Mouse (Mus musculus): ENCODE results near the gene Camkv. TPM values are rescaled to one million over a fixed set of nuclear protein-coding genes. Genes with fewer than 3 reads are reported as not detected.
A peak's percentile ranks its signal among the peaks of the same experiment; 100 is the strongest.

The Camkv gene
- polyA plus RNA-seq, 1 experiment from 2014 or later: 0.07 TPM

DNA sequence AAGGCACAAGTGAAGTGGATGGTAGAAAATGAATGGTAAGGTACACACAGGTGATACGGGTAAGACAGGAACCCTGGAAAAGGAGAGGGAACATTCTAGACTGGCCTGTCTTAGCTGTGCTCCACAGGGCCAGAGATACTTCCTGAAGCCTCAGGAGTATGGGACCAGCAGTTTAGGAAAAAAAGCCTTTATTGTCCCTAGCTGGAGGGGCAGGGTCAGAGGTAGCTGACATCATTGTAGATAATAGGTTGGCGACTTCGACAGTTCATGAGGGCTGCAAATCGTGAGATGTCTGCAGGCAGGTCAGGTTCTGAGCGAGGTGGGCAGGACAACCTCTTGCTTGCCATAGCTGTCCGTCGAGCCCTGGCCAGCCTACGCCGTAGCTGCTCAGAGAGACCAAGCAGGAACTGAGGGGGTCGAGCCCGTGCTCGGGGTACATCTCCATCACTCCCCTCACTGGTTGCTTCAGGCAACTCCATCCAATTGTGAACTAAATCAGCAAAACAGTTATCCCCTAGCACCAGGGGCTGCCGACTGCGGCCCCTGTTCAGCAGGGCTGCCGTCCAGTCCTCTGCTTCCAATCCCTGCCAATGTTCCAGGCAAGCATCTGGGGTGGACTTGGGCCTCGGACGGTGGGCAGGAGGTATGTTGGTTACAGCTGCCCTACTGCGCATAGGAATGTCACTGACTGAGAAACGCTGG, 48.7 kb downstream of the Camkv start:
- Histone ChIP-seq H3K9me3 (ENCODE audit: control insufficient read depth, low read length) (no peaks in the 10 kb centered on the region), H3K4me3 (ENCODE audit: control insufficient read depth in 1 of 2, insufficient read depth in 1 of 2, low read depth in 1 of 2, low read length in 2 of 2) (peak overlapping the region; percentile 60 to 84), H3K9ac (ENCODE audit: low read length) (peak overlapping the region; percentile 89), H3K36me3 (ENCODE audit: control insufficient read depth, insufficient read depth, low read length) (peaks cover 23% of the 10 kb centered on the region), H3K27ac (replicated peaks in 1 of 2; ENCODE audit: control insufficient read depth in 1 of 2, insufficient read depth in 1 of 2, low read depth in 2 of 2, low read length in 2 of 2) (peak overlapping the region; percentile 99 to 100), H3K4me1 (ENCODE audit: control insufficient read depth in 2 of 2, insufficient read depth in 2 of 2, low read length in 2 of 2) (peaks cover 44 to 49% of the 10 kb centered on the region in 2 experiments), H3K27me3 (ENCODE audit: control insufficient read depth, insufficient read depth, low read length) (no peaks in the 10 kb centered on the region), H3K4me2 (ENCODE audit: low read length) (peak overlapping the region; percentile 85)
- 48% methylated on average over 19 of the region's 19 CpGs for WGBS
- no peak for ATAC-seq (ENCODE audit: insufficient number of reproducible peaks, insufficient read depth, low FRiP score, low read depth)

DNA sequence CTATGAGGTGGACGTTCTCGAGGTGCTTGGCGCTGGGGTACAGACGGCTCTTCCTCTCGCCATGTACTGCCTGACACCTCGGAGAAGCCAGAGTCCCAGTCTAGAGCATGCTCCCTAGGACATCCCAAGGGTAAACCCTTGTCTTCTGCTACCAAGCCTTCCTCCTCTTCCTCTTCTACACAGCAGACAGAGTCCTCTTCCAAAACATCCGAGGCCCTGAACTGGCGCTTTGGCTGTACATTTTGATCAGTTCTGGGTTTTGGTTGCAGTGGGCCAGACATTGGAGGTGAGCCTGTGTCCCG, 49.2 kb downstream of the Camkv start:
- Histone ChIP-seq H3K4me1 (ENCODE audit: control insufficient read depth in 2 of 2, insufficient read depth in 2 of 2, low read length in 2 of 2) (peaks cover 44 to 49% of the 10 kb centered on the region in 2 experiments), H3K36me3 (ENCODE audit: control insufficient read depth, insufficient read depth, low read length) (peaks cover 18% of the 10 kb centered on the region), H3K4me2 (ENCODE audit: low read length) (peak overlapping the region; percentile 85), H3K4me3 (ENCODE audit: control insufficient read depth in 1 of 2, insufficient read depth in 1 of 2, low read depth in 1 of 2, low read length in 2 of 2) (peak overlapping the region; percentile 60 to 84), H3K9me3 (ENCODE audit: control insufficient read depth, low read length) (no peaks in the 10 kb centered on the region), H3K27ac (replicated peaks in 1 of 2; ENCODE audit: control insufficient read depth in 1 of 2, insufficient read depth in 1 of 2, low read depth in 2 of 2, low read length in 2 of 2) (peak overlapping the region; percentile 99 to 100), H3K9ac (ENCODE audit: low read length) (peak overlapping the region; percentile 89), H3K27me3 (ENCODE audit: control insufficient read depth, insufficient read depth, low read length) (no peaks in the 10 kb centered on the region)
- 40% methylated on average over 9 of the region's 9 CpGs for WGBS
- ATAC-seq (ENCODE audit: insufficient number of reproducible peaks, insufficient read depth, low FRiP score, low read depth): no peak

DNA sequence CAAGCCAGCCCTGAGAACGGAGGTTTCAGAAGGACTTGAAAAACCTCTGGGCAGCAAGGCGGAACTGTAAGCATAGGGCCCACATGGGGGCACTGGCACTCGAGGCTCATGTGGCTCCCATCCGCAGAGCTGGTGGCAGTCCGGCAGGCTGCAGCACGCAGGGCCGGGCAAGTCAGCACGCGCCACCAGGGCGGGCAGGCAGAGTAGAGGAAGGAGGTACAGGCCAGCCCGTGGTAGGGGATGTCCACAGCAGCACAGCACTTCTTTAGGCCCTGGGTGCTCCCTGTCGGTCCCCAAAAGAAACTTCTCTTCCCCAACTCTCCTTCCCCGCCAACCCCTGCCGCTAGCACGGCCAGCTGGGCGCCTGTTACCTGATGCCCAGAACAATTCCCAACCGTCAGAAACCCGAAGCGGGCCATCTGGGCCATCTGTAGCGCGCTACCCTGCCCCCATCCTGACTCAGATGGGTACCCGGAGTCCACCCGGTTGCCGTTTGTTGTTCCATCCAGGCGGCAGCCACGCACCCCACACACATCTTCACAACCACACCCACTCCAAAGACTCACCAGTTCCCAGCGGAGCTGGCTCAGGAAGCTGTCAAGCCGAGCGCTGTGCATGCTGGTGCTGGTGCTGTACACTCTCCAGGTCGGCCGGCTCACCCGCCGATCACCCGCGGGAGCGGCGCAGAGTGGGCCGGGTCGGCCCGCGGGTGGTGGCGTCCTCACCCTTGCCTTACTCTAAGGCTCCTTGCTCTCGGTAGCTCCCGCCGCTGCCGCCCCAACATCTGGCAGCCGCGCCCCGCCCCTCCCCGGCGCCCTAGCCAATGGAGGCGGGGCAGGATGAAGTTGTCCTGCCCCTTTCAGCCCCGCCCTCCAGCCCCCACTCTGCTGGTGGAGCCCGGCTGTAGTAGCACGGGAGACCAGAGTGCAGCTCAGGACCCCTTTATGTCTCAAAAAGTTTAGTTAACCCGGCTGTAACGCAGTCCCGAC, 50.0 kb downstream of the Camkv start, which contains the start of gene Inka1:
TSS of gene Inka1 (minus strand) at position 749 of the 989 bp plus-strand sequence.
- H3K27me3 ChIP-seq (ENCODE audit: control insufficient read depth, insufficient read depth, low read length): no peaks in the 10 kb centered on the region
- H3K36me3 ChIP-seq (ENCODE audit: control insufficient read depth, insufficient read depth, low read length): peaks cover 11% of the 10 kb centered on the region
- H3K4me1 ChIP-seq (ENCODE audit: control insufficient read depth in 2 of 2, insufficient read depth in 2 of 2, low read length in 2 of 2): peaks cover 44 to 47% of the 10 kb centered on the region in 2 experiments
- no peaks in the 10 kb centered on the region for H3K9me3 ChIP-seq (ENCODE audit: control insufficient read depth, low read length)
- H3K4me2 ChIP-seq (ENCODE audit: low read length): peak within 1 kb of the TSS; percentile 85
- H3K9ac ChIP-seq (ENCODE audit: low read length): peak within 1 kb of the TSS; percentile 89
- ATAC-seq (ENCODE audit: insufficient number of reproducible peaks, insufficient read depth, low FRiP score, low read depth): peak; percentile 55
- peak within 1 kb of the TSS; percentile 60 to 84 for H3K4me3 ChIP-seq (ENCODE audit: control insufficient read depth in 1 of 2, insufficient read depth in 1 of 2, low read depth in 1 of 2, low read length in 2 of 2)
- WGBS: under 1% methylated on average over 58 of the region's 58 CpGs
- peak within 1 kb of the TSS; percentile 99 to 100 for H3K27ac ChIP-seq (replicated peaks in 1 of 2; ENCODE audit: control insufficient read depth in 1 of 2, insufficient read depth in 1 of 2, low read depth in 2 of 2, low read length in 2 of 2)

DNA sequence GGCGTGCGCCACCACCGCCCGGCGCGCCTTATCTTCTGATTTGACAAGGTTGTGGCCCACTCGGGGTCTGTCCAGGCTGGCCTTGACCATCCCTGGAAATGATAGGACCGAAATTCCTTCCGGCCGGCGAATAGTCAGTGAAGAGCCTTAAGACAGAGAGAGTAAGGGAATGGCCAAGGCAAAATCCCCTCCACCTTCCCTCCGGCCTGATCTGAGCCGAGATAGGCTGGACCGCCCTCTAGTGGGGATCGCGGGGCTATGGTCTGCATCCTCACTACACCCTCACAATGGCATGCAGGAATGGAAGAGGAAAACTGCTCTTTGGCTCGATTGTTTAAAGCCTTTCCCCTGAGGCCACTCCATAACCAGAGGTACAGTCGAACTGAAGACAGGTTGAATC, 50.9 kb downstream of the Camkv start:
- Histone ChIP-seq H3K4me2 (ENCODE audit: low read length) (peak overlapping the region; percentile 85), H3K27ac (replicated peaks in 1 of 2; ENCODE audit: control insufficient read depth in 1 of 2, insufficient read depth in 1 of 2, low read depth in 2 of 2, low read length in 2 of 2) (peak overlapping the region; percentile 36 to 99; a peak in 2 of 4 replicates), H3K36me3 (ENCODE audit: control insufficient read depth, insufficient read depth, low read length) (peaks cover 11% of the 10 kb centered on the region), H3K27me3 (ENCODE audit: control insufficient read depth, insufficient read depth, low read length) (no peaks in the 10 kb centered on the region), H3K4me3 (ENCODE audit: control insufficient read depth in 1 of 2, insufficient read depth in 1 of 2, low read depth in 1 of 2, low read length in 2 of 2) (peak overlapping the region; percentile 60 to 84), H3K9me3 (ENCODE audit: control insufficient read depth, low read length) (no peaks in the 10 kb centered on the region), H3K4me1 (ENCODE audit: control insufficient read depth in 2 of 2, insufficient read depth in 2 of 2, low read length in 2 of 2) (peaks cover 35 to 37% of the 10 kb centered on the region in 2 experiments), H3K9ac (ENCODE audit: low read length) (peak overlapping the region; percentile 89)
- peak; percentile 35 for ATAC-seq (ENCODE audit: insufficient number of reproducible peaks, insufficient read depth, low FRiP score, low read depth)
- 4% methylated on average over 18 of the region's 18 CpGs for WGBS

DNA sequence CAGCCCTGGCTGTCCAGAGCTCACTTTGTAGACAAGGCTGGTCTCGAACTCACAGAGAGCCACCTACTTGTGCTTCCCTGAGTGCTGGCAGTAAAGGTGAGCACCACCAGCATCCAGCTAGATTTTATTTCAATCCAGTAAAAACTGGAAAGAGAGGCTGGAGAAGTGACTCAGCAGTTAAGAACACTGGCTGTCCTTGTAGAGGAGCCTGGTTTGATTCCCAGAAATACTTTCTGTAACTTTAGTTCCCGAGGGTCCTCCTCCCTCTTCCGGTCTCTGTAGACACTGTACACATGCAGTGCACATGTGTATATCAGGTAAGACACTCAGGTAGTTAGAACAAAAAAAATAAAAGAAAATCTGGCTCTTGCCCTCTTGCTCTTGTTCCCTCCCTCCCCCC, 52.5 kb downstream of the Camkv start:
- H3K4me1 ChIP-seq (ENCODE audit: control insufficient read depth in 2 of 2, insufficient read depth in 2 of 2, low read length in 2 of 2): peaks cover 21% of the 10 kb centered on the region in 2 experiments
- no peak overlapping the region for H3K27ac ChIP-seq (replicated peaks in 1 of 2; ENCODE audit: control insufficient read depth in 1 of 2, insufficient read depth in 1 of 2, low read depth in 2 of 2, low read length in 2 of 2)
- no peak overlapping the region for H3K4me3 ChIP-seq (ENCODE audit: control insufficient read depth in 1 of 2, insufficient read depth in 1 of 2, low read depth in 1 of 2, low read length in 2 of 2)
- H3K9ac ChIP-seq (ENCODE audit: low read length): no peak overlapping the region
- no peaks in the 10 kb centered on the region for H3K9me3 ChIP-seq (ENCODE audit: control insufficient read depth, low read length)
- 65% methylated on average over 3 of the region's 3 CpGs for WGBS
- peaks cover 11% of the 10 kb centered on the region for H3K36me3 ChIP-seq (ENCODE audit: control insufficient read depth, insufficient read depth, low read length)
- no peak overlapping the region for H3K4me2 ChIP-seq (ENCODE audit: low read length)
- no peaks in the 10 kb centered on the region for H3K27me3 ChIP-seq (ENCODE audit: control insufficient read depth, insufficient read depth, low read length)
- no peak for ATAC-seq (ENCODE audit: insufficient number of reproducible peaks, insufficient read depth, low FRiP score, low read depth)

DNA sequence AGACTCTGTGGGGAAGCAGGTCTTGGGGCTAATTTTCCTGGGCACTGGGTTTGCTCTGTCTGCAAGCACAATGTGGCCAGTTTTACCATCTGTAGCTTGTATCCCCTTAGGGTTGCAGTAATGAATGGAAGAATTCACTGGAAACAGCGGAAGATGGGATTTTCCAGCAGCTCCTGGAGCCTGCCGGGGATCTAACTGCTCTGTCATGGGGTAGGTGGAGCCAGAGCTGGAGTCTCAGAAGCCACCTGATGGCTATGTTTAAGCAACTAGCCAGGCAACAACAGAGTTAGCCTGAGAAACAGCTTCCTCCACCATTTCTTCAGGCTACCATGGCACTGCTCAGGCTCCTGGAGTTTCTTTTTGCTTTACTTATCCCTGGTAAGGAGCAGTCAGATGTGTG, 56.7 kb downstream of the Camkv start, which contains the start of gene Cdhr4:
TSS of gene Cdhr4 (plus strand) at position 301 of the 400 bp plus-strand sequence.
- Histone ChIP-seq H3K27me3 (ENCODE audit: control insufficient read depth, insufficient read depth, low read length) (no peaks in the 10 kb centered on the region), H3K9me3 (ENCODE audit: control insufficient read depth, low read length) (no peaks in the 10 kb centered on the region), H3K4me3 (ENCODE audit: control insufficient read depth in 1 of 2, insufficient read depth in 1 of 2, low read depth in 1 of 2, low read length in 2 of 2) (no peak within 1 kb of the TSS), H3K4me1 (ENCODE audit: control insufficient read depth in 2 of 2, insufficient read depth in 2 of 2, low read length in 2 of 2) (peaks cover 4 to 12% of the 10 kb centered on the region in 2 experiments; a peak in 2 of 4 replicates), H3K4me2 (ENCODE audit: low read length) (no peak within 1 kb of the TSS), H3K27ac (replicated peaks in 1 of 2; ENCODE audit: control insufficient read depth in 1 of 2, insufficient read depth in 1 of 2, low read depth in 2 of 2, low read length in 2 of 2) (no peak within 1 kb of the TSS), H3K36me3 (ENCODE audit: control insufficient read depth, insufficient read depth, low read length) (no peaks in the 10 kb centered on the region), H3K9ac (ENCODE audit: low read length) (no peak within 1 kb of the TSS)
- 72% methylated on average over 2 of the region's 2 CpGs for WGBS
- no peak for ATAC-seq (ENCODE audit: insufficient number of reproducible peaks, insufficient read depth, low FRiP score, low read depth)

DNA sequence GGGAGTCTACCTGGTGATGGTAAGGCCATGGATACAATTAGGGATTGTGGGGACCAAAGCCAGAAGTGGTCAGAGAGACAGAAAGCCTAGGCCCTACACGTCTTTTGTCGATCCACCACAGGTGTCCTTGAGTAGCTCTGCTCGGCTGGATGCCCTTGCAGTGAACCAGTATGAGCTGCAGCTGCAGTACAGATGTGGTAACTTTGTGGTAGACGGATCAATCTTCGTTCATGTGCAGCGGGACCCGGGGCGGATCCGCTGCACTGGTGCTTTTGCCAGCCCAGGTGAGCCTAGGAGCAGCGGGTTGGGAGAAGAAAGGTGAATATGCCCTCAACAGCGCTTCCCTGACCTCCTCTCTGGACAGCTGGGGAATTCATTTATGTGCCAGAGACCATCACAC, 57.5 kb downstream of the Camkv start:
- H3K4me3 ChIP-seq (ENCODE audit: control insufficient read depth in 1 of 2, insufficient read depth in 1 of 2, low read depth in 1 of 2, low read length in 2 of 2): no peak overlapping the region
- WGBS: 87% methylated on average over 11 of the region's 11 CpGs
- no peak for ATAC-seq (ENCODE audit: insufficient number of reproducible peaks, insufficient read depth, low FRiP score, low read depth)
- no peaks in the 10 kb centered on the region for H3K36me3 ChIP-seq (ENCODE audit: control insufficient read depth, insufficient read depth, low read length)
- no peak overlapping the region for H3K27ac ChIP-seq (replicated peaks in 1 of 2; ENCODE audit: control insufficient read depth in 1 of 2, insufficient read depth in 1 of 2, low read depth in 2 of 2, low read length in 2 of 2)
- H3K9ac ChIP-seq (ENCODE audit: low read length): no peak overlapping the region
- no peaks in the 10 kb centered on the region for H3K9me3 ChIP-seq (ENCODE audit: control insufficient read depth, low read length)
- no peaks in the 10 kb centered on the region for H3K27me3 ChIP-seq (ENCODE audit: control insufficient read depth, insufficient read depth, low read length)
- peaks cover 4 to 12% of the 10 kb centered on the region in 2 experiments; a peak in 2 of 4 replicates for H3K4me1 ChIP-seq (ENCODE audit: control insufficient read depth in 2 of 2, insufficient read depth in 2 of 2, low read length in 2 of 2)
- no peak overlapping the region for H3K4me2 ChIP-seq (ENCODE audit: low read length)

Measured in heart, embryonic 14.5 days (tissue).